Mouse (Mus musculus) CH12F3 (cell line): ENCODE measurements around the gene Fbxw8.

Experiments used
- in situ Hi-C: fragments of 300-500 bp; cut with MboI; formaldehyde crosslinking; loops from 2 replicates; pipeline ENCODE4 v1.14.3; 2020; ENCODE audit warnings: low sequenced_read_pairs

Gene Fbxw8

DNA sequence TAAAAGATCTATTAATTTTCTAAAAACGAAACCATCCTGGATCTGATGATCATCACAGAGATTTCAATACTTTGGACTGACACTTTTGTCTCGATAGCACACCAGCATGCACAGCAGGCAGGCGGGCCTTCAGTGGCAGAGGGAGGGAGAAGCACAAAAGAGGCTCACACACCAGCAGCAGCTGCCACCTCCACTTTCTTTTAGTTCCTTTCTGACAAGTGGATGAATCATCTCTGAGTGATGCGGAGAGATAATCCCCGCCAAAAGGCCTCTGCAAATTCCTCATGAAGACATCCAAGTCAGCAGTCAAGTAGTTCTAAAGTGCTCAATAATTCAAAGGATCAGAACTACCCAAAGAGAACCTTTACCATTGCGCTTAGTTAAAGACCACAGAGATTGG, 75.9 kb downstream of the Fbxw8 start:
- in situ Hi-C loops: loop anchor here (5.0 kb wide), 1 partner anchor 87 kb away; no protein-coding TSS in a partner anchor

DNA sequence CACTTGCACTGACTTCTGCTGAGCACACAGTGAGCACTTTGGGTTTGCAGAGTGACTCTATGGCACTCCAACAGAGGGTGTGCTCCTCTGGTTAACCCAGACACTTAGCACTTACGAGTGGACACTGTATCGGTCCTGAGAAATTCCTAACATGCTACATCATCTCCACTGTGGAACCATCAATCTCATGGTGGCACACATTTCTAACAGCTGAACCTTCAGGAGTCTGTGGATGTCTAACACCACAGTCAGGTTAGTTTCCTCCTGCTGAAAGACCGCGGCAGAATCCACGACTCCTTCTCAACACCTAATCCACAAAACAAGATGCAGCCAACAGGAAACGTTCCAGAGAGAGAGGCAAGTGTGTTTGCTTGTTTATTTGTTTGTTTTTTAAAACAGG, 76.7 kb downstream of the Fbxw8 start:
- in situ Hi-C loops: loop anchor here (5.0 kb wide), 1 partner anchor 86 kb away; no protein-coding TSS in a partner anchor

DNA sequence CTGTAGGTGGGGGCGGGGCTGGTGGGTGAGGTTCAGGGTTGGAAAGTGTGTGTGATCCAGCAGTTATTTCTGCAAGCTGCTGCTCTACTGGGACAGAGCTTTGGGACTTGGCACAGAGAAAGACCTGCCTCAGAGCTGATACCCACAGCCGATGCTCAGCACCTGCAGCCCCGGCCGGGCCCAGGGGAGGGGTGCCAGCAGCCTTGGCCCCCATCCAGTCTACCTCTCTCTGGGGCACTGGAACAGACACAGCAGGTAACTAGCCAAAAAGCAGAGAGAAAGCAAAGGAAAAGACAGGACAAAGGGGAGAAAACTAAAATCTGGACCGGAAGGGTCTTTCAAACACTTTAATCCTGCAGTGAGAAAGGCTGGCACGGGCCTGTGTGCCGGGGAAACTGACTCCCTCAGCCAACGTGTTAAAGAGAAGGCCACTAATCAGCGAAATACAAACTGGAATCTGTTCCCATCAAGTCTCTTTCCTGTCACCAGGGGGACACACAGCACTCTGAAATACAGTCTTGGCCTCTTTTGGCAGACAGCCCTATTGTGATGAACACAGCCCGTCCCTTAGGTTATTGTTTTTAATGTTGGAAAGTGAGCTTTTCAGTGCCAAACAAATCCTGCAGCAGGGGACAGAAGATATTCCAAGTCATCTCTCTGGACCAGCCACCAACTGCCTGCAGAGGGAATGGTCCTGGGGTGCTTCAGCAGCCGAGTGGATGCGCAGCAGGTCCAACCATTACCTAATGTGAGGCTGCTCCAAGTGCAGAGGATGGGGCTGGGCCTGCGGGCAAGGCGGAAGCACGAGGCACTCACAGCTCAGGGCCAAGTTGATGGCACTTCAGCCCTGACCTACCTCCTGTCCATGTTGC, 78.3 kb downstream of the Fbxw8 start:
- in situ Hi-C loops: loop anchor here (5.0 kb wide), 1 partner anchor 85 kb away; no protein-coding TSS in a partner anchor

DNA sequence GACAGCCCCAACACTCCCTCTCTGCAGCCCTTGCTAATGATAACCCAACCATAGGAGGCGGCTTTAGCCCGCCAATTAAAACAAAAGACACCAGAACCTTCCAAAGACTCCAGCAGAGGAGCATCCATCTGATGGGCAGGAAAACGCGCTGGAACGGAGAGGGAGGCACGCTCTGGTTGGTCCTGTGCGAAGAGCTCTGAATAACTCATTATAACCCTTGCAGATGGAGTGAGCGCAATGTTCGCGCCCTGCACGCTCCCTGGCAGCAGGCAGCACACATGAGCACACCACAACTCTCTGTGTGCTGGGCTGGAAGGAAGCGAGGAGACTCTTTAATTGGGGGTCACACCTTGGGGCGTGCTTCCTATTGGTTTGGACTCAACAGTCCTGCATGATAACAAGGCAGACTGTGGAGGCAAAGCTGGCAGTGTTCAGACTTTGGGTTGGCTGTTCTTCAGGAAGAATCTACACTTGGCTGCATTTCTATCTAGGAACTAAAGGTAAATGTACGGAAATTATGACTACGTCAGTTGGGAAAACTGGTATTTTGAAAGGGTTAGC, 82.0 kb downstream of the Fbxw8 start:
- in situ Hi-C loops: no loop called here

DNA sequence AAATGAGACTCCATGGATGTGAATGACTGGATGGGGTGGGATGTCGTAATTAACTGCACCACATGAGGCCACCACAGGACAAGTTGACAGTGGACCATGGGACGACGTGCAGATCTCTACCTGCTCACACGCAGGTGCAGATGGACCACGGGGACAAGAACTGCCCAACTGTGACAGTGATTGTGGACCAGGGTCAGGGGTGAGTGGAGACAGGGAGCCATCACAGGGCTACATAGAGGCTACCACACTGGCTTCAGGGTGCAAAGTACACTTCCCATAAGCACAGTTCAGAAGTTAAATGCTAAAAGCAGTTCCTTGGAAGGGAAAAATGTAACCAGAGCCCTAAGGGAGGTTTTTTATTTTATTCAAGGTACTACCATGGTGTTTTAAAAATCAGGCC, 83.5 kb downstream of the Fbxw8 start:
- in situ Hi-C loops: no loop called here

DNA sequence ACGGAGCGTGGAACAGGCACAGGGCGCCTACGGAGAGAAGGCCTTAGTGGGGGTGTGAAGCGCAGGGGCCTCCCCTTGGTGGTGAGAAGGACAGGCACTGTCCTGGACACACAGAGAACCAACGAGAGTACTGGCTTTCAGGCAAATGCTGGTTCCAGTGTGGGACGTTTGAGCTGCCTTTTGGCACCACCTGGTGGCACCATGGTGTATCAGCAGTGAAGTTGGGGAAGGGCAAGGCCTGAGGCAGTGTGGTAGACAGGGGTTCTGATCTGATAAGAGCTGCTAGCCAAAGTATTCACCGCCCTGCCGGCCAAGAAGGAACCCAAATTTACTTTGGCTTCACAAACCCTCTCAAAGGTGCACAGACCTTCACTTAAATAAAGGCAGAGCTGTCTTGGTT, 85.9 kb downstream of the Fbxw8 start:
- in situ Hi-C loops: no loop called here

DNA sequence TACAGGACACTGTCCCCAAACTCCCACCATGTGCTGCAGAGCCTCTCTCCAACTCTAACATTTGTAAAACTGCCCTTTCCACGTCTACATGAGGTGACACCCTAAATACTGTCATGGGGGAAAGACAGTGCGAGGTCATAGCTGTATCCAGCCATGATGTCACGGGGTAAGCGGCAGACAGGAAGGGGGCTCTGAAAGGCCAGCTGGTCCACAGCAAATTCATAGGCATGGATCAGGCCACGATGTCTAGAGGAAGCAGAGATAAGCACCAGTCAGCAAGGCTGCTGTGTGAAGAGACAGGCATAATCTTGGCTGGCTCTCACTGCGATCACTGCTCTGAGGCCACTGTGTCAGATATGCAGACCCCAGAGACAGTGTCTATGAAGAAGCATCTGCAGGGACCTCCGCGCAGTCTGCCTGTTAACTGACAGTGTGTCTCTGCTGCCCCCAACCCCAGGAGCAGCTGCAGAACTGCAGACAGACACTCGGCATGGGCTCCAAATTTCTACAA, 87.2 kb downstream of the Fbxw8 start:
- in situ Hi-C loops: no loop called here

DNA sequence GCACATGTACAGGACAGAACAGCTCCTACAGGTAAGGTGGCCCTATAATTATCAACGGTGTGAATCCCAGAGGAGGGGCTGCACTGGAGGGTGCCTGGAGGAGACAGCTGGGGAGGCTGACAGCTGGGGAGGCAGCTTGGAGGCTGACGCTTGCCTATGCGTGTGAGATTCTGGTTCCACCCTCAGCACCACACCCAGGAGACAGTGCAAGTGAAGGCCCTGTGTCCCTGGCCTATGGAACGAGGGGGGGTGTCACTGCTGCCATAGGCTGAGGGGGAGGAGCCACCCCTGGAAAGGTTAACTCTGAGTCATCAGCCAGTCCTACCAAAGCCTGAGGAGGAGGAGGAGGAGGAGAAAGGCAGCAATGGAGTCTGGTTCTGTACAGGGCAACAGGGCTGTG, 87.7 kb downstream of the Fbxw8 start:
- in situ Hi-C loops: no loop called here

DNA sequence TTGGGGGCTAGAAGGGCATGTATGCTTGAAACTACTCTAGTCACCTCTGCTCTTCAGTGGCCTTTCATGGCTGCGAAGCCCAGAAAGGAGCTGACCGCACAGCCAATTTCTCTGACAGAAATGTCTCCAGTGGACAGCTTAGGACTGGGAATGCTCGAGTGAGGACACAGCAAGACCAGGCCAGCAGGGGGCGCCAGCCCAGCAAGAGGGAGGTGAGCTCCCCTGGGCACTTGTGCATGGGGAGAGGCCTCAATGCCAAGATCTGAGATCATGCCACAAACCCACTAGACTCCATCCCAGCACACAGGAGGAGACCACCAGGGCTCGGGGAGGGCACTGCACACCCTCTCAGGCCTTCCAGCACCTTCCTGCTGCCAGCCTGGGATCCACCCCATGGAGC, 88.4 kb downstream of the Fbxw8 start:
- in situ Hi-C loops: no loop called here

DNA sequence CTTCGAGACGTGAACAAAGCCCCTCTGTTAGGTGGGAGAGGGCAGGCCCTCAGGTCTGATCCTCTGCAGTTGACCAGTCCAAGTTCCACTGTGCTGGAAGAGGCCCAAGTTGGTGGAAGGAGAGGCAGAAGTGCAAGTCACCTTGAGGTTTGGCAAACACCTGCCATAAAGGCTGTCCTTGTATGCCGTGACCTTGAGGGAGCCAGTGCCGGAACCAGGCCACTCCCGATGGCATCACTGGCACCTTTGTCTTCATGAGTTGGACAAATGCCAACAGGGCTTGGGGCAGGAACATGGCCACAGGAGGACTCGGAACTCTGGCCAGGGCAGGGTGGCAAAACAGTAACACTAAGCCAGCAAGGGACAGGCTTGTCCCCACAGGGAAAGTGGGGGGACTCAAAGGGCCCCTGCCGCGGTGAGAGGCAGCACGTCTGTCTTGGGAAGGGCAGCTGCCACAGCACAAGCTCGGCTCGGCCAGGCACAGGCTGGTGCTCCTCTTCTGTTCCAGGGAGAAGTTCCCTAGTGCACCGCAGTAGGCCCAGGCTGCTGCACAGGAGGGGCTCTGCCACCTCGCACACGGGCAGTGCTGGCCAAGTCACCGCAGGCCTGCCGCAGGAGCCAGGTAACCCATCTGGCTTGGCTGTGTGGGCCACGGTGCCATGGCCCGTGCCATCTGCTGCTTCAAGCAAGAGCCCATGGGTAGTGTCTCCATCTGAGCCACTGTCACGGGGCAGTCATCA, 89.6 kb downstream of the Fbxw8 start:
- in situ Hi-C loops: no loop called here

DNA sequence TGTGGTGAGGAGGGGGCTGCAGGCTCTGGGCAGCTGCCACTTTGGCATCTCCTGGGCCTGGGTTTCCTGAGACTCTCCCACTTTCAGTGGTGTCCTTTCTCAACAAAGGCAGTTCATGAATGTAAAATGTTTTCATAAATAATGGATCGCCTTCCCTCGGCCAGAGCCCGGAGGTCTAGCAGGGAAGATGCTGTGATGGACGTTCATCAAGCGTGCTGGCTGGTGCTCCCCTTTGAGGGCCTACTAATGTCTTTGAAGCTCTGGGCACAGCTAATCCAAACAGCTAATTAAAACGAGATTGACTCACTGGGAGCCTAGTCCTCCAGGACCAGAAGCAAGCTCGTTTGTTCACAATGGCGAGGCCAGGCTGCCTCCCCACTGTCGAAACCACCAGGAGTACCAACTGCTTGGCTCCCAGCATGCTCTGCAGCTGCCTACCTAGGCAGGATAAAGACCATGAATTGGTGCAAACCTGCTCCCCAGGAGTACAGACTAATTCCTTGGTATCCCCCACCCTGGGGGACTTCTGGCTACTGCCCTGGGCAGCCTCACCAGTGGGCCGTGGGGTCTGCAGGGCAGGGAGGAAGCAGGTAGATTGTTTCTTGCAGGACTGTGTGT, 90.9 kb downstream of the Fbxw8 start:
- in situ Hi-C loops: no loop called here

DNA sequence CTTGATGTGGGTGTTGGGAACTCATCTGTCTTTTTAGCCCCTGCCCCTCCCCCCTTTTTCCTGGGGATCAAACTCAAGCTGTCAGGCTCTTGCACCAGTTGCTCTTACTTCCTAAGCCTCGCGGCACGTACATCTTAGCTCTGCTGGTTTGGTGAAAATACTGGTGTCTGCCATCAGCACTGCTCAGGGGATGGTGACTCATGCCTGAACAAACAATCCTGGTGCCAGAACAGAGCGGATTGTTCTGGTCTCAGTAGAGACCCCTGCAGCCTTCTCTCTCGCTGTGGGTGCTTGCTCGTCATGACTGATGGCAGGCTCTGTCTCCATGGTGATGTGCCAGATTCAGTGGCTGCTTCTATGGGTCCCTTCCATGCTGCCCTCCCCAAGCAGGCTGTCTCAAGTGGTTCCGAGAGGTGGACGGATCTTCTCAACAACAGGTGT, 92.1 kb downstream of the Fbxw8 start:
- in situ Hi-C loops: no loop called here

DNA sequence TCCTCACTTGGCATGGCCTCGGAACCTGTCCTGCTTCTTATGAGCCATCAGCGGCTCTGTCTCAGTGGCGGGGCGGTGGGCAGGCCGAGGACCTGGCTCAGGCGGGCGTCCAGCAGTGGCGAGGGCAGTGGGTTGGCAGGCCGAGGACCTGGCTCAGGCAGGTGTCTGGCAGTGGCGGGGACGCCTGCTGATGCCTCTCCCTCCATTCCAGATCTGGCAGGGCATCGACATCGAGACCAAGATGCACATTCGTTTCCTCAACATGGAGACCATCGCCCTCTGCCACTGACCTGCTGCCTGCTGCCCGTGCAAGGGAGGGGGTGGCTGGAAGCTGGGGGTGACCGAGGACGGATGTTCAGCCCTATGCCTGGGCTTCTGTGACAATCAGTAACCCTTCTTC, 93.9 kb downstream of the Fbxw8 start:
- in situ Hi-C loops: no loop called here

DNA sequence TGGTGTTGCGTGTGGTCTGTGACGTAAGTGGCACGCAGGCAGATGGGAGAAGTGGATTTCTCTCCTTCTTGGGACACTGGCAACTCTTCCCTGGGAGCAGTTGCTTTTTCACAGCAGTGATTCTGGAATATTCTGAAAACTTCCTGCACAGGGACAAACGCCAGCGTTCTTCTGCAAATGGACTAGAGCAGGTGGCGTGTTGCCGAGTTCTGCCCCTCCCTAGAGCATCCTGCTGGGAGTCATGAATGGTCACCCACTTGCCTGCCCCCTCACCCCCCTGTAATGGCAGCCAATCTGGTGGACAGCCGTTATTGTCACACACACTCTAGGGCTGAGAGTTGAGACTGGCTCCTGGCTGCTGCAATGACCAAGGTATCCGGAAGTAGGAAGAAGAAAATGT, 95.6 kb downstream of the Fbxw8 start:
- in situ Hi-C loops: no loop called here

DNA sequence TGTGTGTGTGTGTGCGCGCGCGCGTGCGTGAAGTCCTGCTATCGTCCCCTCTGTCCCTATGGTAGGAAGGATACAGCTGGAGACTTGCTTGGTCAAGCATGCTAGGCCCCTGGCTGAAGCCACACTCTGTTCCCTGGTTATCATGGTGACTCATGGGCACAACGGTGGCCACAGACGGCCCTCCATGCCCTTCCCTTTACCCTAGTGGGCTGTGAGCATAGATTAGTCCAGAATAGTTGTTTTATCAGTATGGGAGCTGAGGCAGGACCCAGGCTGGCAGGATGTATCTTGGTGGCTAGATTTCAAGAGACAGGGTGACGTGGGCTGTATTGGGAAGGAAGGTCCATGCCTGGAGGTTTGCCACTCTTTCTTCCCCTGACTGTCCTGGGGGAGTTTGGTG, 96.4 kb downstream of the Fbxw8 start:
- in situ Hi-C loops: no loop called here

DNA sequence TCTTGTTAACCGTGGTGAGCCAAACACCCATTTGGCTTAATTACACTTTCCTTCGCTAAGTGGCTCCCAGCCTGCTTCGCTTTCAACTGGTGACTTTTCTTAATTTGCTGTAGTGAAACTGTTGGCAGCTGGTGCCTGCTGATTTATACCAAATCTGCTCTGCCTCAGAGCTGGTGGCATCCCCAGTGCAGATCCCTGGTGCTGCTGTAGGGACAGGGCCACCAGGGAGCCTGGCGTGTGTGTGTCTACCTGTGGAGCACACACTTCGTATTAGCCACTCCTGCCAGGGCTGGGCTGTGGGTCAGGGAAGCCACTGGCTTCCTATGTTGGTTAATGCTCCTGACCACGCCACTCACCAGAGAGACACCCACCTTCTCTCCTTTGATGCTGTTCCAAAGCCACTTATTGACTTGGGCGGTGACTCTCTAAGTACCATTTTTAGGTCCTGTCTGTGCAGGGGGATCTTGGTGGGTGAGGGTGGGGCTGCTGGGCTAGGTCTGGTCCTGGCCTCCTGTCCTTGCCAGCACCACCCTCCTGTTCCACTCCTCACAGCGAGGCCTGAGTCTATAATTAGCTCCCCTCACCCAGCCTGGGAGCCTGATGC, 97.7 kb downstream of the Fbxw8 start:
- in situ Hi-C loops: no loop called here

DNA sequence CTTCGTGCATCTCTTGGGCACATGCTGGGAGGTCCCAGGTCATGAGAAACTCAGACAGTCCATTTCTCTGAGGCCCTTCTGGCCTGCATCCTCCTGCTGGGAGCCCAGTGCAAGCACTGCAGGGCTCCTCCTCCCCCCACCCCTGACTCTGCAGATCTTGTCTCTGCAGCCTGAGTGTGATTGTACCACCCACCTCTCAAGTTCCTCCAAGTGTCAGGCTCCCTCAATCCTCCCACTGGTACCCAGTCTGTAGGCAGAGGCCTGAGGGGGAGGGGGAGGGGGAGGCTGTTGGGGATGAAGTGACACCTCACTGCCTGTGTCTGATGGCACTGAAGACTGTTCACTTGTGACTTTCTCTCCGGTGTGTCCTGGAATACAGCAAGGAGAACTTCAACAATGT, 102.1 kb downstream of the Fbxw8 start:
- in situ Hi-C loops: no loop called here

DNA sequence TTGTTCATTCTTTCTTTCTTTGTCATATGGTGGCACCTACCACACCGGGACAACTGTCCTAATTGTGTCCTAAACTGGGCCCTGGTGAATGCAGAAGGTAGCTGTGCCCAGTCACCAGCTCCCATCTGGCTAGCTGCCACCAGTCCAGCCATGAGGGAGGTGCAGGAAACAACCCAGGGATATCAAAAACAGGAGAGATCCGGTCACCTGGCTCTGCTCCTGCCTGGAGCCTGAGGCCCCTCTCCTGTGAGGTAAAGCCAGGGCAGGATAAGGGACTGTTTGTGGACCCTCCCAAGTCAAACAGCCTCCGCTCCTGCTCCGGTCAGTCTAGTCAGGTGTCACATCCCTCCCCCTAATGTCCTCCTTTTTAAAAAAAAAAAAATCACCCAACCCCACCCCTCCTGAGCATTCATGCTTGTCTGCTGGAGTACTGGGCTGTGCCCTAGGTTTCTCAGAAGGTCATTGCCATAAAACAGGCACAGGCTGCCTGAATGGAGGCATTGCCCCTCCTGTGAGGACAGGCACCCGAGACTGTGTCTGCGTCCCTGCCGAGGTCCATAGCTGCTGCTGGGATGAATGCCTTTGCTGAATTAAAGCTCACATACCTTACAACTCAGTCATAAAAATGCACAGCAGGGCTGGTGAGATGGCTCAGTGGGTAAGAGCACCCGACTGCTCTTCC, 103.1 kb downstream of the Fbxw8 start:
- in situ Hi-C loops: no loop called here

DNA sequence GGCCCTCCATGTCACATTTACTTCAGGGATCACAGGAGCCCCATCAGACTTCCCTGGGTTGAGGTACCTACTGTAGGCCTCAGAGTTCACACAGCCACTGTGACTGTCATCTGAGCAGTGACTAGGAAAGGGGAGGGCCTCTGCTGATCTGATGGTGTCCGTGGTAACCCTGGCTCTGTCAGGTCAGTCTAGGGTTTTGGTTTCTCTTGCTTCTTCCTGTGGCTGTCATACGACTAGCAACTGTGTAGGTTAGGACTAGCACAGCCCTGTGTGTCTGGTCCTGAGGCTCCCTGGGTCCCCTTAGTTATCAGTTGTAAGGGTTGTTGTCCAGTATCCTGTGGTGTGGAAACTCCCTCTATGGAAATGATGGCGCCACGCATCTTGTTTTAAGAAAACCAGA, 104.5 kb downstream of the Fbxw8 start:
- in situ Hi-C loops: no loop called here

DNA sequence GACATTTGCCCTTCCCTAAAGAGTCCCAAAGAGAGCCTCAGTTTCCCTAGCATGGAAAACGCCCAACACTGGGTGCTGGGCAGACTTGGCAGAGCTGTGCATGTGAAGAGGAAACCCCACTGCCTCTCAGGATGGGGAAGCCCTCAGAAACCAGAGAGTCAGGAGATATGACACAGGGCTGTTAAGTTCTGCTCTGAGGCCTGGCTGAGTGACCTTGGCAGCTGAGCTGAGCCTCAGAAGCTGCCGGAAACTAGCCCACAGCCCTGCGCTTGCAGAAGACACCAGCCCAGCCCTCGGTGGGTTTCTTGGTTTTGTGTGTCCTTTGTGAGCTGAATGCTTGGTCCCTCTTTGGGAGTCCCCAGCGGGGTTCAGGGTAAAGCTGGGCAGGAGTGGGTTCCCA, 106.3 kb downstream of the Fbxw8 start:
- in situ Hi-C loops: no loop called here
